Comparison of ENCODE assay signal across 14 mouse cellular contexts in genomic region chr11:97942420-97943111, GRCm38 (mm10). TPM values are rescaled to one million over a fixed set of nuclear protein-coding genes. Genes with fewer than 3 reads are reported as not detected.
"Had no signal": no experiment of that assay in that cellular context is flagged by ENCODE, and none has a peak within 500 bp of the region (broad histone marks: within the 10 kb centered on the region; RNA-seq: fewer than 3 reads in every experiment).

No protein-coding gene starts in this region.

- H3K4me2 ChIP-seq: limb, embryonic 15.5 days; liver, embryonic 12.5 days; lung, embryonic 15.5 days; midbrain, embryonic 15.5 days; neural tube, embryonic 15.5 days had no signal

- DNase-seq: kidney, adult 2 months; kidney, postnatal 10 days; right cerebral cortex, adult 18-20 months; thymus, adult 2 months; thymus, postnatal 25 days had no signal

- H3K27ac ChIP-seq: left cerebral cortex, adult 2 months; limb, embryonic 15.5 days; liver, embryonic 12.5 days; lung, embryonic 15.5 days; midbrain, embryonic 10.5 days; midbrain, embryonic 15.5 days; neural tube, embryonic 15.5 days had no signal

- H3K9ac ChIP-seq: limb, embryonic 15.5 days; liver, embryonic 12.5 days; lung, embryonic 15.5 days; midbrain, embryonic 15.5 days; neural tube, embryonic 15.5 days had no signal

- H3K4me1 ChIP-seq: lung, embryonic 15.5 days; midbrain, embryonic 15.5 days; neural tube, embryonic 15.5 days had no signal

- H3K36me3 ChIP-seq: limb, embryonic 15.5 days; liver, embryonic 12.5 days; lung, embryonic 15.5 days; midbrain, embryonic 10.5 days; midbrain, embryonic 15.5 days; neural tube, embryonic 15.5 days had no signal

- ATAC-seq: intestine, embryonic 16.5 days; liver, embryonic 12.5 days; midbrain, embryonic 15.5 days had no signal

- H3K27me3 ChIP-seq: limb, embryonic 15.5 days; lung, embryonic 15.5 days; midbrain, embryonic 15.5 days; neural tube, embryonic 15.5 days had no signal

- H3K4me3 ChIP-seq: left cerebral cortex, adult 2 months; limb, embryonic 15.5 days; liver, embryonic 12.5 days; lung, embryonic 15.5 days; midbrain, embryonic 10.5 days; midbrain, embryonic 15.5 days; neural tube, embryonic 15.5 days had no signal

- H3K9me3 ChIP-seq: limb, embryonic 15.5 days; liver, embryonic 12.5 days; lung, embryonic 15.5 days; midbrain, embryonic 10.5 days; midbrain, embryonic 15.5 days; neural tube, embryonic 15.5 days had no signal

RNA-seq across cellular contexts. Expression of gene Plxdc1, which starts 43.7 kb away (rescaled TPM):
- polyA plus RNA-seq: neural tube, embryonic 11.5 days had no signal
